ENCODE assay signal across 9 mouse cellular contexts in genomic region chr16:55460519-55460918, GRCm38 (mm10).
DNase-seq lines count a peak whose midpoint lies in the region; ATAC-seq and TF ChIP-seq lines count a peak whose summit lies in the region.
"Had no signal": no experiment of that assay in that cellular context is flagged by ENCODE, and none has a peak within 500 bp of the region (broad histone marks: within the 10 kb centered on the region; RNA-seq: fewer than 3 reads in every experiment).

No protein-coding gene starts in this region.

- no peak for TF ChIP-seq EP300 in ES-Bruce4 (IDR thresholded peaks at IDR 0.05; ENCODE audit: insufficient read depth, low read depth, low read length)

- no peaks in the 10 kb centered on the region for H3K27me3 ChIP-seq in hindbrain, embryonic 12.5 days
- no peaks in the 10 kb centered on the region for H3K27me3 ChIP-seq in hindbrain, embryonic 16.5 days (replicated peaks; ENCODE audit: control insufficient read depth, insufficient read depth, low read length)
- no peaks in the 10 kb centered on the region for H3K27me3 ChIP-seq in ES-Bruce4 (ENCODE audit: control insufficient read depth, insufficient read depth, low read length, poor library complexity, severe bottlenecking)
- no peaks in the 10 kb centered on the region for H3K27me3 ChIP-seq in lung, embryonic 15.5 days

- DNase-seq in yolk sac, embryonic 10.5 days (ENCODE audit: low spot score), result no peak
- no peak for DNase-seq in frontal cortex, postnatal 10 days (ENCODE audit: low spot score in 2 of 2)
- DNase-seq in spleen, postnatal 4 days (ENCODE audit: low spot score in 2 of 2), result no peak
- DNase-seq: gastrocnemius, postnatal 14 days had no signal

- no peaks in the 10 kb centered on the region for H3K36me3 ChIP-seq in hindbrain, embryonic 12.5 days
- no peaks in the 10 kb centered on the region for H3K36me3 ChIP-seq in hindbrain, embryonic 16.5 days (ENCODE audit: control insufficient read depth, insufficient read depth, low read length)
- no peaks in the 10 kb centered on the region for H3K36me3 ChIP-seq in ES-Bruce4 (ENCODE audit: control insufficient read depth, insufficient read depth, low read length, poor library complexity, severe bottlenecking)
- no peaks in the 10 kb centered on the region for H3K36me3 ChIP-seq in lung, embryonic 15.5 days

- TF ChIP-seq CTCF in ES-Bruce4 (IDR thresholded peaks at IDR 0.05; ENCODE audit: low read depth, low read length), result peak; percentile 34
- peak; percentile 66 for TF ChIP-seq CTCF in cortical plate, adult 2 months (IDR thresholded peaks at IDR 0.05; ENCODE audit: extremely low read depth, insufficient read depth, low read length)

- H3K4me1 ChIP-seq in hindbrain, embryonic 12.5 days, result no peaks in the 10 kb centered on the region
- H3K4me1 ChIP-seq in hindbrain, embryonic 16.5 days (ENCODE audit: control insufficient read depth, insufficient read depth, low read depth, low read length), result no peaks in the 10 kb centered on the region
- no peaks in the 10 kb centered on the region for H3K4me1 ChIP-seq in ES-Bruce4 (ENCODE audit: control insufficient read depth, insufficient read depth, low read length)
- no peaks in the 10 kb centered on the region for H3K4me1 ChIP-seq in cortical plate, adult 2 months (ENCODE audit: control insufficient read depth, insufficient read depth, low read length)
- H3K4me1 ChIP-seq in lung, embryonic 15.5 days, result no peaks in the 10 kb centered on the region

- H3K4me2 ChIP-seq in hindbrain, embryonic 12.5 days (replicated peaks), result no peak overlapping the region
- no peak overlapping the region for H3K4me2 ChIP-seq in hindbrain, embryonic 16.5 days (ENCODE audit: low read length)
- no peak overlapping the region for H3K4me2 ChIP-seq in lung, embryonic 15.5 days

- peak; percentile 32; the same call in 1 of the 2 replicates for ATAC-seq in hindbrain, embryonic 12.5 days (ENCODE audit: low FRiP score)
- ATAC-seq in hindbrain, embryonic 16.5 days, result no peak
- ATAC-seq in lung, embryonic 15.5 days (ENCODE audit: borderline replicate concordance, extremely low read depth, low FRiP score, low TSS enrichment), result peak; percentile 62; the same call in 1 of the 2 replicates

- TF ChIP-seq POLR2A in ES-Bruce4 (IDR thresholded peaks at IDR 0.05; ENCODE audit: insufficient read depth, low read length), result no peak
- TF ChIP-seq POLR2A in cortical plate, adult 2 months (IDR thresholded peaks at IDR 0.05; ENCODE audit: extremely low read depth, insufficient read depth, low read length), result no peak

- no peak overlapping the region for H3K9ac ChIP-seq in hindbrain, embryonic 12.5 days
- no peak overlapping the region for H3K9ac ChIP-seq in hindbrain, embryonic 16.5 days (ENCODE audit: low read depth, low read length)
- H3K9ac ChIP-seq in ES-Bruce4 (ENCODE audit: low read depth, poor library complexity, severe bottlenecking), result no peak overlapping the region
- no peak overlapping the region for H3K9ac ChIP-seq in lung, embryonic 15.5 days

- no peak overlapping the region for H3K4me3 ChIP-seq in hindbrain, embryonic 12.5 days
- H3K4me3 ChIP-seq in hindbrain, embryonic 16.5 days (ENCODE audit: low read length), result no peak overlapping the region
- no peak overlapping the region for H3K4me3 ChIP-seq in ES-Bruce4 (ENCODE audit: low read depth, low read length)
- no peak overlapping the region for H3K4me3 ChIP-seq in cortical plate, adult 2 months (ENCODE audit: insufficient read depth, low read length)
- H3K4me3 ChIP-seq in lung, embryonic 15.5 days, result no peak overlapping the region

- no peaks in the 10 kb centered on the region for H3K9me3 ChIP-seq in hindbrain, embryonic 12.5 days (replicated peaks)
- no peaks in the 10 kb centered on the region for H3K9me3 ChIP-seq in hindbrain, embryonic 16.5 days (ENCODE audit: control insufficient read depth, low read length)
- no peaks in the 10 kb centered on the region for H3K9me3 ChIP-seq in ES-Bruce4 (replicated peaks; ENCODE audit: control insufficient read depth, insufficient read depth, low read length, poor library complexity, severe bottlenecking)
- H3K9me3 ChIP-seq in lung, embryonic 15.5 days, result no peaks in the 10 kb centered on the region

- no peak overlapping the region for H3K27ac ChIP-seq in hindbrain, embryonic 12.5 days
- no peak overlapping the region for H3K27ac ChIP-seq in hindbrain, embryonic 16.5 days (ENCODE audit: low read depth, low read length)
- no peak overlapping the region for H3K27ac ChIP-seq in ES-Bruce4 (ENCODE audit: insufficient read depth, low read length)
- no peak overlapping the region for H3K27ac ChIP-seq in cortical plate, adult 2 months (ENCODE audit: insufficient read depth, low read length)
- no peak overlapping the region for H3K27ac ChIP-seq in lung, embryonic 15.5 days
